Mouse (Mus musculus) lung, postnatal 10 days (tissue): ENCODE data around the gene Klra5.
"Not testable (repeated sequence)": the region's sequence is repeated elsewhere in the genome, so short reads cannot be mapped to it uniquely, and the experiment has no call there.

ENCODE experiments used
- DNase-seq: peaks from one replicate; pipeline ENCODE4 v3.0.0; 2021

Gene Klra5

GRCm38 (mm10) chr6:129917476-129917946, at the start of gene Klra5:
Gene Klra5, minus strand, starts transcription at chr6:129917650.
- DNase-seq = not testable (repeated sequence)

- DNase-seq = no peak
These were observed 454 bp downstream of the Klra5 start for GRCm38 (mm10) chr6:129916996-129917395.

GRCm38 (mm10) chr6:129882525-129882924, 34.9 kb downstream of the Klra5 start:
- no peak for DNase-seq

GRCm38 (mm10) chr6:129876549-129876948, 40.9 kb downstream of the Klra5 start, which contains the start of gene Klra17:
Gene Klra17, minus strand, starts transcription at chr6:129876672.
- no peak for DNase-seq

- DNase-seq = not testable (repeated sequence)
These were observed 55.1 kb downstream of the Klra5 start, which contains the start of gene Gm17631 for GRCm38 (mm10) chr6:129862349-129862748. Gene Gm17631, plus strand, starts transcription at chr6:129862649.
